7 mouse cellular contexts compared by ENCODE assay signal in the genomic region with DNA sequence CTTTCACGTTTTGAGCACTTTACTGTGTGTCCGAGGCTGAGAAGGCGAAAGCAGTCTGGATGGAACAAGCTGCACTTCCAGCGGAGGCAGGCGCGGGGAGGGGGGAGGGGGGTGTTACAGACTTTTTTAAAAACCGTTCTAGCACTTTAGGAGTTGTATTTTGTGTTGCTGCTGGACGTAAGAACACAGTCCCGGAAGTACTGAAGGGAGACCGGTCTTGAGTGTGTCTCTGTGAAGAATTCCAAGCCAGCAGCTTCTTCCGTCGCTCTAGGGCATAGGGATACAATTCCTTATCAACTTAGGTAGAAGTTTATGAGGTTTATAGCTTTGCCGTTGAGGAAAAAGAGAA.
DNase-seq lines count a peak whose midpoint lies in the region; ATAC-seq and TF ChIP-seq lines count a peak whose summit lies in the region.

No protein-coding gene starts in this region.

- H3K27me3 ChIP-seq in thymus, adult 2 months (ENCODE audit: control insufficient read depth, insufficient read depth, low read length) = no peaks in the 10 kb centered on the region
- H3K27me3 ChIP-seq in embryonic facial prominence, embryonic 14.5 days (replicated peaks; ENCODE audit: control insufficient read depth, insufficient read depth, low read length) = peaks cover 27% of the 10 kb centered on the region
- peaks cover 3% of the 10 kb centered on the region; the same call in 1 of the 2 replicates for H3K27me3 ChIP-seq in intestine, embryonic 15.5 days (replicated peaks)
- H3K27me3 ChIP-seq in midbrain, embryonic 16.5 days (ENCODE audit: control insufficient read depth, insufficient read depth, low read depth, low read length) = peaks cover 3% of the 10 kb centered on the region; the same call in 1 of the 2 replicates

- peak overlapping the region; percentile 14; the same call in 1 of the 2 replicates for H3K27ac ChIP-seq in thymus, adult 2 months (ENCODE audit: control insufficient read depth, insufficient read depth, low read length)
- H3K27ac ChIP-seq in embryonic facial prominence, embryonic 14.5 days (replicated peaks; ENCODE audit: low read depth, low read length) = peak overlapping the region; percentile 61
- peak overlapping the region; percentile 60 for H3K27ac ChIP-seq in intestine, embryonic 15.5 days
- peak overlapping the region; percentile 71; the same call in 1 of the 2 replicates for H3K27ac ChIP-seq in midbrain, embryonic 16.5 days (ENCODE audit: low read length)

- H3K36me3 ChIP-seq in thymus, adult 2 months (ENCODE audit: control insufficient read depth, insufficient read depth, low read length) = no peaks in the 10 kb centered on the region
- H3K36me3 ChIP-seq in embryonic facial prominence, embryonic 14.5 days (ENCODE audit: control insufficient read depth, insufficient read depth, low read length) = no peaks in the 10 kb centered on the region
- H3K36me3 ChIP-seq in intestine, embryonic 15.5 days = no peaks in the 10 kb centered on the region
- no peaks in the 10 kb centered on the region for H3K36me3 ChIP-seq in midbrain, embryonic 16.5 days (ENCODE audit: control insufficient read depth, insufficient read depth, low read length)

- DNase-seq in thymus, adult 2 months = peak; percentile 13
- DNase-seq in thymus, postnatal 10 days (ENCODE audit: low spot score in 2 of 2) = no peak
- peak; percentile 6 for DNase-seq in embryonic facial prominence, embryonic 14.5 days (ENCODE audit: low spot score)
- no peak for DNase-seq in urinary bladder, postnatal 25 days (ENCODE audit: low spot score)

- H3K4me3 ChIP-seq in thymus, adult 2 months (ENCODE audit: control insufficient read depth, insufficient read depth, low read length) = peak overlapping the region; percentile 47
- peak overlapping the region; percentile 49 for H3K4me3 ChIP-seq in embryonic facial prominence, embryonic 14.5 days (ENCODE audit: low read depth, low read length)
- H3K4me3 ChIP-seq in intestine, embryonic 15.5 days (replicated peaks) = peak overlapping the region; percentile 52
- peak overlapping the region; percentile 55 for H3K4me3 ChIP-seq in midbrain, embryonic 16.5 days (ENCODE audit: low read depth, low read length)

- WGBS in thymus, adult 2 months = under 1% methylated on average over 13 of the region's 13 CpGs
- 17% methylated on average over 13 of the region's 13 CpGs for WGBS in embryonic facial prominence, embryonic 14.5 days
- WGBS in intestine, embryonic 15.5 days = 15% methylated on average over 13 of the region's 13 CpGs
- 13% methylated on average over 13 of the region's 13 CpGs for WGBS in midbrain, embryonic 16.5 days

- H3K9ac ChIP-seq in embryonic facial prominence, embryonic 14.5 days (ENCODE audit: low read depth, low read length) = peak overlapping the region; percentile 59
- peak overlapping the region; percentile 47; the same call in 1 of the 2 replicates for H3K9ac ChIP-seq in intestine, embryonic 15.5 days
- H3K9ac ChIP-seq in midbrain, embryonic 16.5 days (ENCODE audit: low read depth, low read length) = peak overlapping the region; percentile 65

- H3K4me2 ChIP-seq in embryonic facial prominence, embryonic 14.5 days (ENCODE audit: low read depth, low read length) = peak overlapping the region; percentile 57
- H3K4me2 ChIP-seq in intestine, embryonic 15.5 days (replicated peaks) = peak overlapping the region; percentile 65
- peak overlapping the region; percentile 73 for H3K4me2 ChIP-seq in midbrain, embryonic 16.5 days (ENCODE audit: low read length)

- H3K9me3 ChIP-seq in embryonic facial prominence, embryonic 14.5 days (ENCODE audit: control insufficient read depth, low read length) = no peaks in the 10 kb centered on the region
- H3K9me3 ChIP-seq in intestine, embryonic 15.5 days = no peaks in the 10 kb centered on the region
- no peaks in the 10 kb centered on the region for H3K9me3 ChIP-seq in midbrain, embryonic 16.5 days (replicated peaks; ENCODE audit: control insufficient read depth, low read length, poor library complexity, severe bottlenecking)

- no peak for ATAC-seq in embryonic facial prominence, embryonic 14.5 days (ENCODE audit: low read depth)
- ATAC-seq in intestine, embryonic 15.5 days = peak; percentile 61
- no peak; the same call in 1 of the 2 replicates for ATAC-seq in midbrain, embryonic 16.5 days
- ATAC-seq in erythroblast, adult 5-6 weeks (replicated peaks; ENCODE audit: low FRiP score, poor library complexity, severe bottlenecking) = no peak

- TF ChIP-seq POLR2A in thymus, adult 2 months (IDR thresholded peaks at IDR 0.05; ENCODE audit: control insufficient read depth, extremely low read depth, insufficient read depth, low read length, poor library complexity) = no peak

- peaks cover 5% of the 10 kb centered on the region; the same call in 1 of the 2 replicates for H3K4me1 ChIP-seq in thymus, adult 2 months (replicated peaks; ENCODE audit: control insufficient read depth, insufficient read depth, low read length)
- H3K4me1 ChIP-seq in embryonic facial prominence, embryonic 14.5 days (ENCODE audit: control insufficient read depth, insufficient read depth, low read length) = 0 out of 2 replicates have a peak, but pooled peaks cover 7% of the 10 kb centered on the region
- H3K4me1 ChIP-seq in intestine, embryonic 15.5 days (replicated peaks) = no peaks in the 10 kb centered on the region
- peaks cover 3% of the 10 kb centered on the region; the same call in 1 of the 2 replicates for H3K4me1 ChIP-seq in midbrain, embryonic 16.5 days (ENCODE audit: control insufficient read depth, insufficient read depth, low read length)

- TF ChIP-seq CTCF in thymus, adult 2 months (IDR thresholded peaks at IDR 0.05; ENCODE audit: borderline replicate concordance, control insufficient read depth, extremely low read depth, insufficient read depth, low read length, poor library complexity) = no peak

Comparison
In these comparisons a context has a peak if more than half of its experiments do, and no peak if none do; other contexts are left out.
1. DNase-seq: peak in thymus, adult 2 months (single experiment) and embryonic facial prominence, embryonic 14.5 days (single experiment); none in thymus, postnatal 10 days (0 of 2) and urinary bladder, postnatal 25 days (single experiment).
2. H3K27ac ChIP-seq: peak in every context shown above with its lines; median percentile 71 in midbrain, embryonic 16.5 days; 61 in embryonic facial prominence, embryonic 14.5 days; 60 in intestine, embryonic 15.5 days; 14 in thymus, adult 2 months.
3. Peak in every context shown above with its lines, with median percentiles within 50 percentile points of each other: H3K4me3 ChIP-seq, H3K4me2 ChIP-seq and H3K9ac ChIP-seq.